Mouse (Mus musculus) myocyte (in vitro differentiated cells): ENCODE results near the gene Prkaa2.

Experiments used
- E2F4 ChIP-seq: IDR thresholded peaks from one replicate; pipeline ENCODE4 v1.6.1; 2011; ENCODE audit warnings: mild to moderate bottlenecking, control low read depth, moderate library complexity; ENCODE audit not compliant: insufficient read depth
- MAX ChIP-seq: IDR thresholded peaks from one replicate; pipeline ENCODE4 v1.6.1; 2011; ENCODE audit warnings: low read depth, mild to moderate bottlenecking, control low read depth
- MYOG ChIP-seq, 3 experiments: IDR thresholded peaks; one replicate each; pipeline ENCODE4 v1.6.1; 2011; ENCODE audit warnings: control low read depth in 2 of 3, low read depth in 2 of 3, mild to moderate bottlenecking in 2 of 3; ENCODE audit not compliant: insufficient read length in 2 of 3, control insufficient read depth in 1 of 3, insufficient read depth in 1 of 3
- POLR2A ChIP-seq: IDR thresholded peaks from one replicate; pipeline ENCODE4 v1.6.1; 2011; ENCODE audit warnings: low read depth, mild to moderate bottlenecking, control low read depth, moderate library complexity; ENCODE audit not compliant: insufficient read length
- POLR2AphosphoS2 ChIP-seq: IDR thresholded peaks from one replicate; pipeline ENCODE4 v1.6.1; 2011; ENCODE audit warnings: low read depth, control low read depth; ENCODE audit not compliant: insufficient read length
- SRF ChIP-seq: IDR thresholded peaks from one replicate; pipeline ENCODE4 v1.6.1; 2011; ENCODE audit warnings: low read depth; ENCODE audit not compliant: control insufficient read depth, insufficient read length
- USF1 ChIP-seq: IDR thresholded peaks from one replicate; pipeline ENCODE4 v1.6.1; 2011; ENCODE audit warnings: low read depth, mild to moderate bottlenecking, control low read depth, moderate library complexity

GRCm38 (mm10) chr4:105090417-105090816 is 19.3 kb downstream of the Prkaa2 start:
- no peak for TF ChIP-seq POLR2AphosphoS2
- TF ChIP-seq E2F4, result no peak
- no peak for TF ChIP-seq POLR2A
- no peak for TF ChIP-seq SRF
- TF ChIP-seq MAX, result no peak
- no peak for TF ChIP-seq USF1
- no peak for TF ChIP-seq MYOG (IDR thresholded peaks at IDR 0.05; ENCODE audit: control insufficient read depth in 1 of 3, insufficient read depth in 1 of 3, insufficient read length in 2 of 3, low read depth in 2 of 3)
